Mouse (Mus musculus) 3T3-L1 (cell line): ENCODE measurements around the gene Zfp217.
A peak's percentile ranks its signal among the peaks of the same experiment; 100 is the strongest.

Source experiments
- DNase-seq: peaks from one replicate; pipeline ENCODE4 v3.0.0-alpha.2; 2015; ENCODE audit warnings: low read depth, low spot score

The Zfp217 gene

DNA sequence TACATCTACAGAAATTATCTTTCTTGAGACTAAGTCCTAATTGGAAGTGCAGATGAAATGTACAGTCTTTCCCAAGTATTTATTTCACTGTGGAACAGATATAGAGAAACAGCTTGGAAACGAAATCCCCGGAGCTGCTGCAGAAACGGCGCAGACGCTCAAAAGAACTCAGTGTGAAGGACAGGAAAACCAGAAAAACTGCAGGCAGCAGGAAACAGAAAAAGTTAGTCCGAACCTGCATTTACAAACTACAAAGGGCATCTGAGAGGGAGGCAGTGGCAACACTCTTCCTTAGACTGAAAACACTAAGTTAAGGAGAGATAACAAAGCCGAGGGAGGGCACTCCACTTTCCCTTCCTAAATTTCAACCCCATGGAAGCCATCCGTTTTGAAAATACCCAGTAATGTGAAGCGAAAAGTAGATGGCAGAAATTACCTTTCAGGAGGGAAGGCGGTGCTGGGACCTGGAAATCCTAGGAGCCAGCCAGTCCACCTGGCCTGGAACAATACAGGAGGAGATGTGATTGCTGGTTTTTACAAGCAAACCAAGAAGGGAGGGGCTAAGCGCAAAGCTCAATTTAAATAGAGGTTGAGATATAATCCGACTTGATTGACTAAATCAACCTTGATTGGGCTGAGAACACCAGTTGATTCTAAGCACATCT is 13.7 kb downstream of the Zfp217 start:
- DNase-seq: no peak

GRCm38 (mm10) chr2:170133093-170133731 is 14.7 kb downstream of the Zfp217 start:
- peak; percentile 92 for DNase-seq

DNA sequence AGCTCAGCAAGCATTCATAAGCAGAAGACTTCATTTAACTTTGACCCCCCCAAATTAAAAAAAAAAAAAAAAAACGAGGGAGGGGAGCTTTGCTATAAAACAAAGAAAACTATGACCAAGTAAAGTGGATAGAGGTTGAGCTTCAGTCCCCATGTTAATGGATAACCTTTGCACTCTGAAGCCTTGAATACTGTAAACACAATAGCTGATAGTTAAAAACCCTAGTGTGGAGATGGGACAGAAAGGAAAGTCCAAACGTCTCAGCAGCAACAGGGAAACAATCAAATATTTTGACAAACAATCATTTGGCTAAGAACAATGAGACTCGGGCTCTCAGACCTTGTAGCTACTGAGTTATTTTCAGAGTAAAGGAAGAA is 15.2 kb downstream of the Zfp217 start:
- DNase-seq: no peak

GRCm38 (mm10) chr2:170131981-170132460 is 15.9 kb downstream of the Zfp217 start:
- peak; percentile 59 for DNase-seq

DNA sequence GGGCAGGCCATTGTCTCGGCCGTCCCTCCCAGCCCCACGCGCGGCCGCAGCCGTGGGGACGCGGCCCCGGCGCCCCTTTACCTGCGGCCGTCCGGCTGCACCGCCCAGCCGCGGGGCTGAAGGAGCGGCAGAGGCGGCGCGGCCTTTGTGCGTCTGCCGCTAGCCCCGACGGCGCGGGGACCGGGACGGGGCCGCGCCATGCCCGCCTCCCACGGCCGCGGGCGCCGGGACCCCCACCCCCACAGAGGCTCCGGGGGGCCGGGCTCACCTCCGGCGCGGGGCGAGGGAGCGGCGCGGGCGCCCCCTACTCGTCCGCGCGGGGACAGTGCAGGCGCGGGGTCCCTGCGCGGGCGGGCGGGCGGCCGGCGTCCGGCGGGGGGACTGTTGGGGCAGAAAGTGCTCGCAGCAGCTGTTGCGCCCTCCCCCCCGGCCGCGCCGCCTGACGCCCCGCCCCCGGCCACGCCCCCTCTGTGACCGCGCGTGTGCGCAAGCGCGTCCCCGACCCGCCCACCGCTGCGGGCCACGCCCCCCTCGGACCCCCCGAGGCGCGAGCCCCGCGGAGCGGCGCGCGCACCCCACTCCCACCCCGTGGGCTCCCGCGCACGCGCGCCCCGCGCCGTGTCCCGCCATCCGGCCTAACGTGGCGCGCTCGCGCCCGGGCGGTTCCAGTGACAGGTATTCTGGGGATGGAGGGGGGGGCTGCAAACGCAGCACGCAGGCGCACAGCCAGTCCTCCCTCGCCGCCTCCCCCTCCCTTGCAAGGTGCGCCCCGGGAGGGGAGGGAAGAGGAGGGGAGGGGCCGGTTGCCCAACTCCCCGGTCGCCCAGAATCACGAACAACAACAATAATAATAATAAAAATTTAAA is 16.9 kb downstream of the Zfp217 start:
- peak; percentile 78 for DNase-seq

- DNase-seq: peak; percentile 50
Measured at GRCm38 (mm10) chr2:170129923-170130779, 17.8 kb downstream of the Zfp217 start.

DNA sequence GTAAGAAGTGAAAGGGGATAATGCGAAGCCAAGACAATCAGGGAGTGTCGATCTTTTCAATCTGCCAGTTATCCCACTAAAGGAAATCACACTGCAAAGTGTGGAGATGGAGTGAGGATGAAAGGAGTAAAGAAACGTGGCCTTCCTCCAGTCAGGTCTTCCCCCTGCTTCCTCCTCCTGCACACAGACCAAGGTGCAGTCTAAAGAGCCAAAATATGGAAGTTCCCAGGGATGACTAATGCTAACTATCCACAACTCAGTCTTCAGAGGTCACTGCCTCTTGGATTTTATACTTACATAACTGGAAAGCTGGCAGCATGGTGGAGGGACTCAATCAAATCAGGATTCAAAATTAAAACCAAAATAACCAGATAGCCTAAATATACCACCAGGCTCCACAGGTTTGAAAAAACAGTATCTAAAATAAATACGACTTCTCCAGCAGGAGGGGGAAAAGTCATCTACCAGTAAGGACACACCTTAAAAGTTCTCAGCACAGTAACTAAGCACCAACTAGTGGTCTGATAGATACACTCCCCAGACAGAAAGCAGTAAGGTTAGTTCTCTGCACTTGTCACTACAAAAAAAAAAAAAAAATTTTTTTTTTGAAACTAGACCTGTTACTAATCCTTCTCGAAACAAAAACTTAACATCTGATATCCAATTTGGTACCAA is 18.5 kb downstream of the Zfp217 start:
- peak; percentile 77 for DNase-seq

DNA sequence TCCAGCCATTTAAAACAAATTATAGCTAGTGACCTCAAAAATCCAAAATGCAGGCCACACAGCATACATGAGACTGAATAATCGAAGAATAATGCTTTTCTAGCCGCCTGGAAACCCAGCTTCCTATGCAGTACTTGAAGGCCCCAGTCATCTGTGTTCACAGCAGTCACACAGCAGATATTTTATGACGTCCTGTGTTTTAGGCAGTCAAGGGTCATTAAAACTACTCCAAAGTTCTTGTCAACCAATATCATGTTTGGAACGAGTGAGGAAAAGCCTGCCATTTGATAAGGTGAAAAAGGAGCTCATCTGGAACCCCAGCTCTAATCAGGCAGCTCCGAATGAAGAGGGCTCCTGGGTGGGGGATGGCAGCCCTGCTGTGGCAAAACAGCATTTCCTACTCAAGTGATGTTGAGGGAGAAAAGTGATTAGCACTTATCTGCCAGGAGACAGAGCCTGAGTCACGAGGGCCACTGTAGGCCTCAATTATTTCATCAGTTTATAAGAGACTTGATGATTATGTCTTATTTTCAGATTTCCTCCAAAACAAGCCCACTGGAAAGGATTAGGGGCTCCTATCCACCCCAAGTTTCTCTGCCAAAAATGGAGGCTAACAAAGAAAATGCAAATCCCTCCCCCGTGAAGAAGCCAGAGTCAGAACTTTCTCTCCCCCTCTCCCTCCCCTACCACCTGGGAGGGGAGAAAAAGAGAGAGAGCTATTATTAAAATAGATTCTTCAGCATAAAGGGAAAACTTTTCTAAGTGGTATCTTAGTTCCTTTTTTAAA is 19.2 kb downstream of the Zfp217 start:
- no peak for DNase-seq

GRCm38 (mm10) chr2:170127523-170127922 is 20.4 kb downstream of the Zfp217 start:
- no peak for DNase-seq

GRCm38 (mm10) chr2:170126266-170126665 is 21.6 kb downstream of the Zfp217 start:
- DNase-seq: no peak

DNA sequence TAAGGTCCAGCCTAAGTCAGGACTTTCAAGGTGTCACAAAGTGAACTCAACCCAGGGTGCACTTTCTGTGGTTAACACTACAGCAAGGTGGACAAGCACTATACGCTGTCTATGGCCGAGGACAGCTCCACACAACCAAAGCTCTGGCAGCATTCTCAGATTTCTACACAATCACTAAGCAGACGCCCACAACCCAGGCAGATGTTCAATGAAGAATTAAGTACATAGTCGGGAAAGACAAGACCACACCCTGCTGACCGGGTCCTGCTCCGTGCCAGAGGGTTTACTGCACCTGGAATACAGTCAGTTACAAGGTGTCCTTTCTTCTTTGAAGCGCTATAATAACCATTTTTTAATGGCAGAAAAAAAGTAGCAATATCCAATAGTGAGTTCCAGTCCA is 25.7 kb downstream of the Zfp217 start:
- DNase-seq: no peak

- peak; percentile 96 for DNase-seq
Measured at GRCm38 (mm10) chr2:170120139-170121027, 27.5 kb downstream of the Zfp217 start.

DNA sequence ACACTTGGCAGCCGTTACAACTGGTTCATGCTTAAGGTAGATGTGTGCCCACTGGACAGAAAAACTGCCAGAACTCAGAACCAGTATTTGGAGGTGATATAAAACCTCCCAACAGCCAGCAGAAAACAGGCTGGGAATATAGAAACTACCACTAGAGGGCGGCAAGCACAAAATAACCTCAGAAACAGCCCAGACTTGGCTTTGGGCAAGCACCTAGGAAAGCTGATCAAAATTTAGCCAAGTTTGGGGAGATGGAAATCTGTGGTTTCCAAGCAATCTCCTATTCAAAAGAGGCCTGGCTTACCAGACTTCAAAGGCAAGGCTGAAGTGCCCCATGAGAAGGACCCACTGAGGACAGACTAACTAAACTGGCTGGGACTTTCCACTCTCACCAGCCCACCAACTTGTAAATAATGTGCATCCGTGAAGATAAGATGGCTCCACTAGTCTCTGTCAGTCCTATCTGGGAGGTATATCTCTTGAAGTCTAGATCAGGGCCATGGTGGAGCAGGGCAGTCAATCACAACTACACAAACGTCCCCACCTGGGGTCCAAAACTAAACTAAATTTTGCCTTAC is 31.1 kb downstream of the Zfp217 start:
- DNase-seq: peak; percentile 92

DNA sequence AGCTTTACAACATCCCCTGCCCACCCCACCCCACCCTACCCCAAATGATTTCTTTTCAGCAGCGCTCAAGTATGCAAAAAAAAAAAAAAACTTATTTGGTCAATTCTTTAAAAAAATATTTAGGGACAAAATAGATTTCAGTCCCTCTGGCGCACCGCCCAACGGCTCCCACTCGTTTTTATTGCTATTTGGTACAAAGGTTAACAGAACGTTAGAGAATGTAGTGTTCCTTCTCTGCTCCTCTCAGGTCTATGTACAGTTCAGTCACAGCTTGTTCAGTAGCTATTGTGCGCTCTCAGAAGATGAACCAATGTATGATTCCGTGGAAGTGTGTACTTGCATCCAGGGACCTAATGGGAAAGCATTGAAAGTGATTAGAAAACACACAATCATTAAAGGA is 37.6 kb downstream of the Zfp217 start:
- DNase-seq: no peak

DNA sequence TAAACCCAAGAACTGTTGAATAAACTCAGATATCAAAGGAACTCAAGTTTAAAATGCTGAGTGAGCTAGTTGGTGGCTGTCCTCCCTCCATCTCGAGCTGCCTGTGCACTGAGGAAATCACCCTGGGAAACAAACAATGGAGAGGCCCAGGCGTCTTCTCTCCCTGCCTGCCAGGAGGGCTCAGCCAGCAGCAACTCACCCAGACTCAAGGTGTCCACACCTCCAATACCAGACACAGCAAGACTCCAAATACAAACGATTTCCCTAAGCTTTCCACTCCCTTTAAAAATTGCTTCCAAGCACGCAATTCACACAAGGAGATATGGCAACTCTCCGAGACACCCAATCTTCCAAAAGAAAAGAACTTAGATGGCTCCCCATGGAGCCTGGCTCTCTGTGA is 38.4 kb downstream of the Zfp217 start:
- DNase-seq: no peak

DNA sequence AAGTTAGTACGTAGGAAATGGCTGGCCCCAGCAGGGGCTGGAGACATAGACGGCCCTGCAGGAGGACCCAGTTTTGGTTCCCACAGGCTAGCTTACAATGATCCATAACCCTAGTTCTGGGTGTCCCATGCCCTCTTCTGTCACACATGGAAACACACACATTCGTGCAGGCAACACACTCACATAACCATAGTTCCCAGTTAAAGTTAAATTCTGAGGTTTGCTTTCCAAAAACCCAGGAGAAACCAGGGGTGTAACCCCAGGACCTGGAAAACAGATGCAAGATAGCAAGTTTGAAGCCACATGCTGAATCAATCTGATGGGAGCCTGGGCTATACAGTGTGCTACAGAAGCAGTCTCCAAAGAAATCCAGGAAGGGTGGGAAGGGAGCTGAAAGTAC is 40.1 kb downstream of the Zfp217 start:
- DNase-seq: no peak

GRCm38 (mm10) chr2:170106000-170106399 is 41.9 kb downstream of the Zfp217 start:
- DNase-seq: no peak

- DNase-seq: no peak
Measured at GRCm38 (mm10) chr2:170104396-170104795, 43.5 kb downstream of the Zfp217 start.

GRCm38 (mm10) chr2:170103852-170104251 is 44.1 kb downstream of the Zfp217 start:
- peak; percentile 58 for DNase-seq
